Mouse (Mus musculus) lung, postnatal 0 days (tissue): ENCODE measurements around the gene Srpk2.

Experiments used
- CTCF ChIP-seq: IDR thresholded peaks from 2 replicates; pipeline ENCODE4 v1.5.1; 2016; ENCODE audit warnings: antibody characterized with exemption, mild to moderate bottlenecking
- EP300 ChIP-seq: IDR thresholded peaks from 2 replicates; pipeline ENCODE4 v1.6.1; 2016; ENCODE audit warnings: antibody characterized with exemption, mild to moderate bottlenecking, control low read depth

DNA sequence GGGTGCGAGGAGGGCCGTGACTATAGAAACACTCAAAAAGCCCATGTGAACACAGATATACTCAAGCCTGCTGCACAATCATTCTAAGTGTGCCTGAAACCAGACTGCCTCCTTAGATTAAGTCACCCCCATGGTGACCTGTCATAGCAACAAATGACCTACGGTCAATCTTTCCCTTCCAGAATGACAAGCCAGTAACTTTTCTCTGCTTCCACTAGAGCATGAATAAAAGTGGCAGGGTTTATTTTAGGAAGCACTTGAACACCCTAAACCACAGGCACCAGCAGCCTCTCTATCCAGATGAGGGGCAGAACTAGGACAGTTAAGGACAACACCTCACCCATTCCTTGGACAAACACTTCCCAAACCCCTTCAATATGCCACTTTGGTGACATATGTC is 164.7 kb downstream of the Srpk2 start:
- TF ChIP-seq CTCF = no peak
- TF ChIP-seq EP300 = no peak
